In genomic region chr3:79366098-79366497, GRCm38 (mm10) we compare ENCODE assay signal across 30 mouse cellular contexts. TPM values are rescaled to one million over a fixed set of nuclear protein-coding genes. Genes with fewer than 3 reads are reported as not detected.
A peak's percentile ranks its signal among the peaks of the same experiment; 100 is the strongest.
DNase-seq lines count a peak whose midpoint lies in the region; ATAC-seq and TF ChIP-seq lines count a peak whose summit lies in the region.
"Had no signal": no experiment of that assay in that cellular context is flagged by ENCODE, and none has a peak within 500 bp of the region (broad histone marks: within the 10 kb centered on the region; RNA-seq: fewer than 3 reads in every experiment).

No protein-coding gene starts in this region.

- no peak overlapping the region for H3K4me3 ChIP-seq in lung, postnatal 0 days (ENCODE audit: low read depth, low read length)
- H3K4me3 ChIP-seq in cerebellum, adult 2 months (replicated peaks; ENCODE audit: insufficient read depth, low read depth, low read length): no peak overlapping the region
- H3K4me3 ChIP-seq: embryonic facial prominence, embryonic 15.5 days; forebrain, embryonic 15.5 days; heart, embryonic 15.5 days; liver, embryonic 15.5 days had no signal

- no peak for TF ChIP-seq EP300 in lung, postnatal 0 days (IDR thresholded peaks at IDR 0.05)

- no peaks in the 10 kb centered on the region for H3K36me3 ChIP-seq in lung, postnatal 0 days (ENCODE audit: insufficient read depth, low read length)
- H3K36me3 ChIP-seq: embryonic facial prominence, embryonic 15.5 days; forebrain, embryonic 15.5 days; heart, embryonic 15.5 days; liver, embryonic 15.5 days had no signal

- no peak for DNase-seq in frontal cortex, postnatal 10 days (ENCODE audit: low spot score in 2 of 2)
- peak; percentile 19 for DNase-seq in left cerebral cortex, adult 11 months (ENCODE audit: low spot score)
- no peak for DNase-seq in left cerebral cortex, adult 8-10 months (ENCODE audit: low spot score in 2 of 2)
- peak; percentile 48 for DNase-seq in lung, postnatal 0 days (ENCODE audit: low spot score)
- no peak for DNase-seq in lung, postnatal 4 days
- peak; percentile 73 for DNase-seq in brain, adult 2 months (ENCODE audit: low read depth, low spot score)
- DNase-seq in cerebellum, adult 2 months: no peak
- DNase-seq: adrenal gland, postnatal 10 days; cerebellum, adult 8-10 months; gastrocnemius, postnatal 25 days; heart, postnatal 4 days; kidney, postnatal 25 days; right cerebral cortex, postnatal 14 days; thymus, postnatal 25 days had no signal

- 28% methylated on average over 8 of the region's 8 CpGs for WGBS in lung, postnatal 0 days
- 82% methylated on average over 8 of the region's 8 CpGs for WGBS in cerebellum, adult 2 months

- no peaks in the 10 kb centered on the region for H3K9me3 ChIP-seq in lung, postnatal 0 days (ENCODE audit: low read length)
- H3K9me3 ChIP-seq: embryonic facial prominence, embryonic 15.5 days; forebrain, embryonic 15.5 days; heart, embryonic 15.5 days; liver, embryonic 15.5 days had no signal

- TF ChIP-seq CTCF in lung, postnatal 0 days (IDR thresholded peaks at IDR 0.05): no peak
- TF ChIP-seq CTCF in cerebellum, adult 2 months (IDR thresholded peaks at IDR 0.05; ENCODE audit: borderline replicate concordance, insufficient read depth, low read depth, low read length): no peak

- no peaks in the 10 kb centered on the region for H3K4me1 ChIP-seq in lung, postnatal 0 days (ENCODE audit: insufficient read depth, low read depth, low read length)
- H3K4me1 ChIP-seq in cerebellum, adult 2 months (ENCODE audit: control insufficient read depth, insufficient read depth, low read length): no peaks in the 10 kb centered on the region
- H3K4me1 ChIP-seq: embryonic facial prominence, embryonic 15.5 days; liver, embryonic 15.5 days had no signal

- TF ChIP-seq POLR2A in cerebellum, adult 2 months (IDR thresholded peaks at IDR 0.05; ENCODE audit: borderline replicate concordance, insufficient read depth, low read length): no peak

- H3K4me2 ChIP-seq in lung, postnatal 0 days (replicated peaks; ENCODE audit: low read depth, low read length): no peak overlapping the region
- H3K4me2 ChIP-seq: embryonic facial prominence, embryonic 15.5 days; forebrain, embryonic 15.5 days; heart, embryonic 15.5 days; hindbrain, embryonic 14.5 days; liver, embryonic 15.5 days had no signal

- ATAC-seq in frontal cortex, adult (ENCODE audit: low TSS enrichment): peak; percentile 87
- no peak for ATAC-seq in lung, postnatal 0 days
- ATAC-seq: forebrain, embryonic 15.5 days; inflammation-experienced regulatory T-cells, adult 6 months had no signal

- no peaks in the 10 kb centered on the region for H3K27me3 ChIP-seq in lung, postnatal 0 days (replicated peaks; ENCODE audit: insufficient read depth, low read length)
- H3K27me3 ChIP-seq in cerebellum, adult 2 months (ENCODE audit: control insufficient read depth, insufficient read depth, low read length): no peaks in the 10 kb centered on the region
- H3K27me3 ChIP-seq: embryonic facial prominence, embryonic 15.5 days; forebrain, embryonic 15.5 days; heart, embryonic 15.5 days; liver, embryonic 15.5 days had no signal

- no peak overlapping the region for H3K27ac ChIP-seq in lung, postnatal 0 days (ENCODE audit: low read length)
- no peak overlapping the region for H3K27ac ChIP-seq in cerebellum, adult 2 months (ENCODE audit: insufficient read depth, low read length)
- H3K27ac ChIP-seq: embryonic facial prominence, embryonic 15.5 days; forebrain, embryonic 15.5 days; heart, embryonic 15.5 days; hindbrain, embryonic 14.5 days; liver, embryonic 15.5 days; macrophage had no signal

- no peak overlapping the region for H3K9ac ChIP-seq in lung, postnatal 0 days (replicated peaks; ENCODE audit: low read depth)
- H3K9ac ChIP-seq: embryonic facial prominence, embryonic 15.5 days; forebrain, embryonic 15.5 days; heart, embryonic 15.5 days; hindbrain, embryonic 14.5 days; liver, embryonic 15.5 days had no signal

RNA-seq across cellular contexts. Expression of gene Gm17359, which starts 29.6 kb away (rescaled TPM):
- total RNA-seq in left cerebral cortex, adult 8-10 months (2022): not detected
- polyA plus RNA-seq in lung, postnatal 0 days (2015; fragmentation: Nextera tagmentation; extraction: Ambion mirVana): not detected in 2 replicates
- not detected in 2 replicates for polyA plus RNA-seq in cerebellum, adult 2 months (2012; rRNA removed)
- total RNA-seq: adrenal gland, postnatal 10 days; common myeloid progenitor, adult 5-6 weeks; gastrocnemius, postnatal 25 days; heart, postnatal 4 days; layer of hippocampus, adult 8-10 months; left cerebral cortex, adult 18-20 months; midbrain, postnatal 0 days had no signal
- polyA plus RNA-seq: embryonic facial prominence, embryonic 15.5 days; forebrain, embryonic 15.5 days; heart, embryonic 15.5 days; hindbrain, embryonic 14.5 days; inflammation-experienced regulatory T-cells, adult 6 months; kidney, embryonic 14.5 days; limb, embryonic 14.5 days; macrophage; midbrain, postnatal 0 days; neural tube, embryonic 14.5 days; stomach, embryonic 14.5 days had no signal

Comparison
In these comparisons a context has a peak if more than half of its experiments do, and no peak if none do; other contexts are left out.
1. DNase-seq: peak in left cerebral cortex, adult 11 months (single experiment), lung, postnatal 0 days (single experiment) and brain, adult 2 months (single experiment); none in frontal cortex, postnatal 10 days (0 of 2), left cerebral cortex, adult 8-10 months (0 of 2), lung, postnatal 4 days (0 of 2) and cerebellum, adult 2 months (0 of 2).